Mouse (Mus musculus) lung, adult 2 months (tissue): ENCODE data around the gene Ccdc30. TPM values are rescaled to one million over a fixed set of nuclear protein-coding genes. Genes with fewer than 3 reads are reported as not detected.

Source experiments
- DNase-seq: peaks from one replicate; pipeline ENCODE4 v3.0.0; 2022
- H3K4me1 ChIP-seq: fragments of 200-500 bp; 2 replicates; pipeline ENCODE4 v1.6.1; 2011; ENCODE audit warnings: low read length; ENCODE audit not compliant: control insufficient read depth, insufficient read depth
- H3K4me3 ChIP-seq: fragments of 200-500 bp; replicated peaks from 2 replicates; pipeline ENCODE3; 2011; ENCODE audit warnings: low read depth, mild to moderate bottlenecking, control low read depth, low read length; ENCODE audit errors: extremely low read depth
- CTCF ChIP-seq: fragments of 200-500 bp; IDR thresholded peaks from 2 replicates; pipeline ENCODE4 v1.5.1; 2011; ENCODE audit warnings: mild to moderate bottlenecking, low read length, control low read depth; ENCODE audit not compliant: insufficient read depth
- POLR2A ChIP-seq: fragments of 200-500 bp; IDR thresholded peaks from 2 replicates; pipeline ENCODE4 v1.6.1; 2011; ENCODE audit warnings: low read depth, mild to moderate bottlenecking, control low read depth, low read length, borderline replicate concordance; ENCODE audit errors: extremely low read depth
- WGBS: fragments of 180-500 bp; shearing (Covaris S2); methylation state at CpG from one replicate; pipeline ENCODE4 v1.1.7; 2018; 5-methylcytosine and 5-hydroxymethylcytosine counted together
- polyA plus RNA-seq: library from polyadenylated mRNA; depleted of rRNA; stranded (reverse); fragments of >200 nt; gene quantifications from 2 replicates; pipeline ENCODE4 v1.2.3, GENCODE M21; 2012

Ccdc30 gene
- polyA plus RNA-seq, 1 experiment = 4.2 TPM

DNA sequence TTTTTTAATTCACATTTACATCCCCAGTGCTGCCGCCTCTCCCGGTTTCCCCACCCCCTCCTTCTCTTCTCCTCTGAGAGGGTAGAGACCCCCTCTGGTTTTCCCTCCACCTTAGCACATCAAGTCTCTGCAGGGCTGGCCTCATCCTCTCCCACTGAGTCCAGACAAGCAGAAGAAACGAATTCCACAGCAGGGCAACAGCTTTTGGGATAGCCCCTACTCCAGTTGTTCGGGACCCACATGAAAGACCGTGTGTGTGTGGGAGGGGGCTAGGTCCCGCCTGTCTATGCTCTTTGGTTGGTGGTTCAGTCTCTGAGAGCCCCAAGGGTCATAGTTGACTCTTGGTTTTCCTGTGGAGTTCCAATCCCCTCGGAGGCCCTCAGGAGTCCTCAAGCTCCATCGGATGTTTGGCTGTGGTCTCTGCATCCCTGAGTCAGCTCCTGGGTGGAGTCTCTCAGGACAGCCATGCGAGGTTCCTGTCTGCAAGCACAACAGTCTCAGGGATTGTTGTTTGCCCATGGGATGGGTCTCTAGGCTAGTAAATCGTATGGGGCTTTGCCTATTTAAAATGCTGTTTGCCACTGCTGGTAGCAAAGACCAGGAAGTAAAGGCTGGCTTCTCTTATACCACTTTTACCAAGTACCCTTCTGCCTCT is 94.3 kb downstream of the Ccdc30 start:
- 31% methylated on average over 10 of the region's 10 CpGs for WGBS
- no peak for TF ChIP-seq POLR2A
- TF ChIP-seq CTCF = no peak
- DNase-seq = peak; percentile 5
- no peaks in the 10 kb centered on the region for H3K4me1 ChIP-seq
- no peak overlapping the region for H3K4me3 ChIP-seq

DNA sequence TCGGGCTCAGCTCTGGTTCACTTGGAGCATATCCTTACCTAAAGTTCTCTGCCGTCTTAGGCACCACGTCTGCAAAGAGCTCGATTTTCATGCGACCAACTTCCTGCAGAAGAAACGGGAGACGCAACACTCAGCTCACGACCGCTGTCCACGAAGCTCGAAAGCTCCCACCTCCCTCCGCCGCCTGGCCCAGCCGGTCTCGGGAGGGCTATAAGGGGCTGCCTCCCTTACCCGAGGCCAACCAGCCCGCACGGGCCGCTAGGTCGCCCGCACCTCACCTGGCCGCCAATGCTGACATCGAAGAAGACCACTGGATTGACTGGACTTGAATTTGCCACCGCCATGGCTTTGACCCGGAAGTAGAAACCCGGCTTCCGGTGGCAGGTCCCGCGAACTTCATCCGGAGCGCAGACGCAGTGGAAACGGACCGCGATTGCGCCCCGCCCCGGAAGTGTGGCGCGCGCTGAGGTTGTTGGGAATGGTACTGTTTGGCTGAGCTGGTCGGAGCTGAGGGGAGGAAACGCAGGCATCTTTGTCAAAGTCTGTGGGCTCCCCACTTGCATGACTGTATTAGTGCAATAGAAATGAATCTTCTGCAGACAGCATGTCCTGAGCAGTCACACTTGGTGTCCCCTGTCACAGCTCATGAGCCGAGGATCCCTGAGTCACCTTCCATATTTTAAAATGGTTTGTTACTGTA is 95.0 kb downstream of the Ccdc30 start, which contains the start of gene Ppih:
Ppih (minus strand) TSS at position 416 of the 700 bp plus-strand sequence.
- H3K4me3 ChIP-seq = peak within 1 kb of the TSS; percentile 79
- no peaks in the 10 kb centered on the region for H3K4me1 ChIP-seq
- 1% methylated on average over 44 of the region's 44 CpGs for WGBS
- DNase-seq = peak; percentile 94
- TF ChIP-seq CTCF = no peak
- peak; percentile 89; the same call in 1 of the 2 replicates for TF ChIP-seq POLR2A

DNA sequence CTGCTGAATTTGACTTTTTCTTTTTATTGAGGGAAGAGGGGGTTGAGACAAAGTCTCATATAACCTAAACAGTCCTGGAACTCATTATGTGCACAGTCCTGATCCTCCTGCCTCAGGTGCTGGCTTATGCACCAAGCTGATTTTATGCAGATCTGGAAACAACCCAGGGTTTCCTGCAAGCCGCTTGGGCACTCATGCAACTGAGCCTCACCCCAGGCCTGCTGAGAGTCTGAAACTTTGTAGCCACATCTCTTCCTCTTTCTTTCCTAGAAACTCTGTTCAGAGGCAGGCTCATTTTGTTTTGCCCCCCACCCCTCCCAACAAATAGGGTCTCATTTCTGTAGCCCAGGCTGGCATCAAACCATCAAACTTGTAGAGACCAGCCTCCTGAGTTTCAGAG is 101.6 kb downstream of the Ccdc30 start:
- Histone ChIP-seq H3K4me3 (no peak overlapping the region), H3K4me1 (no peaks in the 10 kb centered on the region)
- TF ChIP-seq CTCF (no peak), POLR2A (no peak)
- WGBS = 81% methylated on average over 1 of the region's 1 CpGs
- DNase-seq = no peak

DNA sequence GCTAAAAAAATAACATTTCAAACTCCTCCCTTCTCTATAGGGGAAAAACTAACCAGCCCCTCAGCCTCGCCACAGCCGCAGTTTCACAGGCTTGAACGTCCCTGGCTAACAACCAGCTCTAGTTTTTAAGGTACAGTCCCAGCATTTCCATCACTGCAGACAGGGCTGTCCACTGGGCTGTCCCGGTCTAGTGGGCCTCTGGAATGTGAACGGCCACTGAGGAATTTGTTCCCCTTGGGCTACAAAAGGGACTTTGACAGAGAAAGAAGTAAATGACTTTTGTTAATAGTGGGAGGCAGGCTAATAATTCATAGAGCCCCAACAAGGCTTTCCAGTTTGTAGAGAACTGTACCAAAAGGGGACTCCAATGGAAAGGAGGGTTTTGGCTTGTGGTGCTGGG is 109.9 kb downstream of the Ccdc30 start:
- Histone ChIP-seq H3K4me3 (no peak overlapping the region), H3K4me1 (no peaks in the 10 kb centered on the region)
- WGBS = 80% methylated on average over 5 of the region's 5 CpGs
- DNase-seq = no peak
- TF ChIP-seq POLR2A = no peak

DNA sequence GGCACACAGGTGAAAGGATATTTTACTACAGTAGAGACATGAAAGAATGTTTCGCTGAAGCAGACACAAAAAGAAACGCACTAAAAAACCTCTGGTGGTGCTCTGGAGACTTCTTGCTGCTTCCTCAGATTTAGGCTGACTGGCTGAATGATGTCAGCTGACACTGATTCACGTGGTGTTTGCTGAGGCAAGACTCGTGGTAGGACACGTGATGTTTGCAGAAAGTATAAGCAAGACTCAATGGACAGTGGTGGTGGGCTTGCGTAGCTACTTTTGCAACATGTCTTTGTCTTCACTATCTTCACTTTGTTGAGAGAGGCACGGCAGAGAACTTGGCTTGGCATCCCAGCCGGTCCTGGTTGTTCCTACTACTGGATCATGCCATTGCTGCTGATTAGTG is 112.0 kb downstream of the Ccdc30 start:
- Histone ChIP-seq H3K4me3 (no peak overlapping the region), H3K4me1 (no peaks in the 10 kb centered on the region)
- TF ChIP-seq POLR2A (no peak), CTCF (no peak)
- DNase-seq = no peak
- 86% methylated on average over 8 of the region's 8 CpGs for WGBS

DNA sequence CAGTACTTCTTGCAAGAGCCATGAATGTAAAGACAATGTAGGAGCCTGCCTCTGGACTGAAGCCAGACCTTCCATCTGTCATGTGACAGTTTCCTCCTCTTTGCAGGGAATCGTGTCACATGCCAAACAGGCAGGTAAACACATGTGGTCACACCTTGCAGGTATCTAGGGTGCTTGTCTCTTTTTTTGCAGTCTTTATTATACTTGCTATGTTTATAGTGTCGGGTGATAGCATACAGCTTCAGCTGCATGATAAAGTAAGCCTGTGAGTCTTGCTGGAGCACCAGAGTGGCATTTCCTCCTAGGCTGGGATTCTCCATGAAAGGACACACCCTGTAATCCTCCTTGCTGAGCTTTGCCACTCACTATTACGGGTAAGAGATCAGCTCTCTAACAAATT is 113.5 kb downstream of the Ccdc30 start:
- WGBS = 61% methylated on average over 3 of the region's 3 CpGs
- Histone ChIP-seq H3K4me3 (no peak overlapping the region), H3K4me1 (no peaks in the 10 kb centered on the region)
- DNase-seq = no peak
- TF ChIP-seq POLR2A (no peak), CTCF (no peak)

DNA sequence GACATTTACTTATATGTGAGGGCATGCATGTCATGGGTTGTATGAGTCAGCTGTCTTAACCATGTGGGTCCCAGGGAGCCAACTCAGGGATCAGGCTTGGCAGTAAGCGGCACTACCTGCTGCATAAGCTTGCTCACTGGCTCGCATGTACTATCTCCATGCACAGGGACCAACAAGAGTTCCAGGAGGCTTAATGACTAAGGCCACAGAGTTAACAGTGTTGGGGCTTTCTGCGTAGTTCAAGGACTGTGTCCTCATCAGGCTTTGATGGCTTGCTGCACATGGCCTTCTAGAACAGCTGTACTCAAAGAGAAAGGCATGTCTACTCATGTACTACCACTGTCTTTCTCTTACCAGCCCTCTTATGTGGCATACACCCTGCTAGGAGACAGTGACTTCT is 114.6 kb downstream of the Ccdc30 start:
- WGBS = 94% methylated on average over 3 of the region's 3 CpGs
- H3K4me1 ChIP-seq = no peaks in the 10 kb centered on the region
- H3K4me3 ChIP-seq = no peak overlapping the region
- DNase-seq = no peak
- TF ChIP-seq POLR2A = no peak
- TF ChIP-seq CTCF = no peak

DNA sequence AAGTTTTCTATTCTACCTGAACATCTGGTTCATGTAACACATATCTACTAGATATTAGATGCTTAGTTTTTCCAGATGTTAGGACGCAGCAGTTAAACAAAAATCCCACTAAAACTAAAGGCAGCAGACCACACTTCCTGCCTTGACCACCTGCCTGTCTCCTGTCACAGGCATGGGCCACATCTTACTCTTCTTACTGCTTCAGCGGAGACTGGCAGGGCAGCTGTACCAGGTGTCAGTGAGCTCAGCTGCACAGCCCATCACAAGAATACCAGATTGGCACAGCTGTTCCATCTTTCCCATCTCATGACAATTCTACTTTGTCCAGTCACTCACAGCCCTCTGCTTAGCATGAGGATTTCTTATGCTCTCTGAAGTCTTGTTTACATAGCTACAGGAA is 118.0 kb downstream of the Ccdc30 start:
- TF ChIP-seq POLR2A = no peak
- no peak for TF ChIP-seq CTCF
- Histone ChIP-seq H3K4me1 (peaks cover 6% of the 10 kb centered on the region), H3K4me3 (no peak overlapping the region)
- WGBS = 63% methylated on average over 2 of the region's 2 CpGs
- no peak for DNase-seq

DNA sequence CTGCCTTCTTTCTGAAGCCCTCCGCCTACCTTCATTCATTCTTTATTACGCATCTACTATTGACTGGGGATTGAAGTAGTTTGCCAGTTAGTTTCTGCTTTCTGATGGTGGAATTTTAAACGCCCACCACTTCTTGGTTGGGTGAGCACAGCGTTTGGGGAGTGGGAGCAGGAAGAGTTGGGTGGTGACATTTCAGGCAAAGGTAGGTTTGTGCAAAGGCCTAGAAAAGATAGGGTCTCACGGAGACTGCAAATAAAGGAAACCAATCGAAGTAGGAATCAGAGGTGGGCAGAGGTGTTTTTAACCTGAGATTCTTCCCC is 120.2 kb downstream of the Ccdc30 start:
- WGBS = 5% methylated on average over 6 of the region's 6 CpGs
- no peak for TF ChIP-seq POLR2A
- Histone ChIP-seq H3K4me1 (peaks cover 8% of the 10 kb centered on the region), H3K4me3 (peak overlapping the region; percentile 89)
- no peak for DNase-seq
